Mouse (Mus musculus) cerebellum, adult (tissue): ENCODE measurements around the gene Calm5.

Experiments
- ATAC-seq: cut with Nextera tagmentation; 2 replicates; pipeline ENCODE4 v1.9.2; 2017; ENCODE audit warnings: mild to moderate bottlenecking, moderate library complexity, mixed read lengths; ENCODE audit not compliant: insufficient number of reproducible peaks, low FRiP score, low TSS enrichment

Gene Calm5

GRCm38 (mm10) chr13:3899301-3899700, 45.3 kb downstream of the Calm5 start:
- no peak for ATAC-seq
